In genomic region chr1:175880453-175881296, GRCm38 (mm10) we compare ENCODE assay signal across 8 mouse cellular contexts. TPM values are rescaled to one million over a fixed set of nuclear protein-coding genes. Genes with fewer than 3 reads are reported as not detected.
DNase-seq lines count a peak whose midpoint lies in the region; ATAC-seq and TF ChIP-seq lines count a peak whose summit lies in the region.

TSS of gene Exo1 (plus strand) at chr1:175880581.

- DNase-seq in CD4-positive helper T cell, adult 2 months (ENCODE audit: low read depth, low spot score): peak; percentile 91
- peak; percentile 66 for DNase-seq in brain, embryonic 18.5 days (ENCODE audit: low read depth, low spot score)
- DNase-seq in kidney, postnatal 0 days (ENCODE audit: low spot score): peak; percentile 86
- peak; percentile 91 for DNase-seq in liver, embryonic 11.5 days (ENCODE audit: low spot score)
- peak; percentile 93 for DNase-seq in naive thymus-derived CD4-positive, alpha-beta T cell, adult 2 months (ENCODE audit: low read depth)

- WGBS in heart, embryonic 12.5 days: under 1% methylated on average over 66 of the region's 66 CpGs
- WGBS in kidney, postnatal 0 days: under 1% methylated on average over 63 of the region's 66 CpGs
- WGBS in liver, embryonic 11.5 days: under 1% methylated on average over 66 of the region's 66 CpGs
- WGBS in stomach, embryonic 14.5 days: under 1% methylated on average over 66 of the region's 66 CpGs

- peak within 1 kb of the TSS; percentile 81 for H3K4me3 ChIP-seq in heart, embryonic 12.5 days
- peak within 1 kb of the TSS; percentile 71 for H3K4me3 ChIP-seq in kidney, postnatal 0 days (replicated peaks; ENCODE audit: low read depth, low read length)
- H3K4me3 ChIP-seq in liver, embryonic 11.5 days (ENCODE audit: low read depth, low read length): peak within 1 kb of the TSS; percentile 87
- peak within 1 kb of the TSS; percentile 81 for H3K4me3 ChIP-seq in stomach, embryonic 14.5 days (ENCODE audit: low read depth, low read length)

- peak within 1 kb of the TSS; percentile 93 for H3K4me2 ChIP-seq in heart, embryonic 12.5 days
- H3K4me2 ChIP-seq in kidney, postnatal 0 days (ENCODE audit: low read length): peak within 1 kb of the TSS; percentile 94
- H3K4me2 ChIP-seq in liver, embryonic 11.5 days: peak within 1 kb of the TSS; percentile 82
- peak within 1 kb of the TSS; percentile 72 for H3K4me2 ChIP-seq in stomach, embryonic 14.5 days (replicated peaks; ENCODE audit: low read depth, low read length)

- ATAC-seq in erythroid progenitor cell, adult 5-6 weeks (replicated peaks; ENCODE audit: low FRiP score, poor library complexity, severe bottlenecking): peak; percentile 98
- ATAC-seq in heart, embryonic 12.5 days (ENCODE audit: insufficient number of reproducible peaks, low FRiP score): peak; percentile 95
- peak; percentile 95 for ATAC-seq in kidney, postnatal 0 days (replicated peaks; ENCODE audit: low FRiP score, low read depth)
- peak; percentile 96 for ATAC-seq in liver, embryonic 11.5 days (replicated peaks; ENCODE audit: low FRiP score)
- peak; percentile 94 for ATAC-seq in stomach, embryonic 14.5 days (ENCODE audit: insufficient number of reproducible peaks, insufficient read depth, low FRiP score, low read depth)

- H3K9me3 ChIP-seq in heart, embryonic 12.5 days (replicated peaks): no peaks in the 10 kb centered on the region
- no peaks in the 10 kb centered on the region for H3K9me3 ChIP-seq in kidney, postnatal 0 days (replicated peaks; ENCODE audit: low read length)
- no peaks in the 10 kb centered on the region for H3K9me3 ChIP-seq in liver, embryonic 11.5 days (ENCODE audit: control insufficient read depth, low read length)
- no peaks in the 10 kb centered on the region for H3K9me3 ChIP-seq in stomach, embryonic 14.5 days (ENCODE audit: control insufficient read depth, low read depth, low read length)

- TF ChIP-seq CTCF in kidney, postnatal 0 days (IDR thresholded peaks at IDR 0.05; ENCODE audit: low read depth): no peak; the same call in 1 of the 2 replicates

- H3K9ac ChIP-seq in heart, embryonic 12.5 days: peak within 1 kb of the TSS; percentile 86
- H3K9ac ChIP-seq in kidney, postnatal 0 days (ENCODE audit: low read depth, low read length): peak within 1 kb of the TSS; percentile 78
- H3K9ac ChIP-seq in liver, embryonic 11.5 days (ENCODE audit: low read depth, low read length): peak within 1 kb of the TSS; percentile 91
- H3K9ac ChIP-seq in stomach, embryonic 14.5 days (replicated peaks; ENCODE audit: low read depth, low read length): peak within 1 kb of the TSS; percentile 65

- H3K27ac ChIP-seq in heart, embryonic 12.5 days (ENCODE audit: poor library complexity, severe bottlenecking): peak within 1 kb of the TSS; percentile 87
- H3K27ac ChIP-seq in kidney, postnatal 0 days: peak within 1 kb of the TSS; percentile 89
- peak within 1 kb of the TSS; percentile 73 for H3K27ac ChIP-seq in liver, embryonic 11.5 days (ENCODE audit: low read depth, low read length)
- peak within 1 kb of the TSS; percentile 93 for H3K27ac ChIP-seq in stomach, embryonic 14.5 days (ENCODE audit: low read length)

- no peaks in the 10 kb centered on the region for H3K27me3 ChIP-seq in heart, embryonic 12.5 days (replicated peaks)
- no peaks in the 10 kb centered on the region for H3K27me3 ChIP-seq in kidney, postnatal 0 days (ENCODE audit: insufficient read depth, low read length)
- H3K27me3 ChIP-seq in liver, embryonic 11.5 days (replicated peaks; ENCODE audit: control insufficient read depth, insufficient read depth, low read length): no peaks in the 10 kb centered on the region
- no peaks in the 10 kb centered on the region for H3K27me3 ChIP-seq in stomach, embryonic 14.5 days (ENCODE audit: control insufficient read depth, insufficient read depth, low read length)

- peaks cover 13% of the 10 kb centered on the region for H3K4me1 ChIP-seq in heart, embryonic 12.5 days (replicated peaks)
- H3K4me1 ChIP-seq in kidney, postnatal 0 days (replicated peaks; ENCODE audit: insufficient read depth, low read length): 0 out of 2 replicates have a peak, but pooled peaks cover 5% of the 10 kb centered on the region
- peaks cover 11% of the 10 kb centered on the region for H3K4me1 ChIP-seq in liver, embryonic 11.5 days (replicated peaks; ENCODE audit: control insufficient read depth, insufficient read depth, low read length)
- peaks cover 7% of the 10 kb centered on the region; the same call in 1 of the 2 replicates for H3K4me1 ChIP-seq in stomach, embryonic 14.5 days (ENCODE audit: control insufficient read depth, insufficient read depth, low read length)

- H3K36me3 ChIP-seq in heart, embryonic 12.5 days: peaks cover 28% of the 10 kb centered on the region
- no peaks in the 10 kb centered on the region for H3K36me3 ChIP-seq in kidney, postnatal 0 days (ENCODE audit: insufficient read depth, low read length)
- peaks cover 22% of the 10 kb centered on the region for H3K36me3 ChIP-seq in liver, embryonic 11.5 days (ENCODE audit: control insufficient read depth, insufficient read depth, low read length)
- H3K36me3 ChIP-seq in stomach, embryonic 14.5 days (ENCODE audit: control insufficient read depth, insufficient read depth, low read length): peaks cover 11% of the 10 kb centered on the region; the same call in 1 of the 2 replicates

RNA-seq across cellular contexts. Expression of gene Exo1, which starts in this region (rescaled TPM):
- total RNA-seq in erythroid progenitor cell, adult 5-6 weeks (2015; ENCODE audit: low replicate concordance): 23.8 and 46.9 TPM in 2 replicates
- 27.1 and 48.0 TPM in 2 replicates for total RNA-seq in erythroid progenitor cell, adult 5-6 weeks (2017; ENCODE audit: low replicate concordance)
- 44.2 and 47.4 TPM in 2 replicates for polyA plus RNA-seq in heart, embryonic 12.5 days (2016; fragmentation: Nextera tagmentation; extraction: Ambion mirVana)
- 25.5 and 32.8 TPM in 2 replicates for polyA plus RNA-seq in kidney, postnatal 0 days (2015; fragmentation: Nextera tagmentation; extraction: Ambion mirVana)
- 124 and 131 TPM in 2 replicates for polyA plus RNA-seq in liver, embryonic 11.5 days (2014; fragmentation: Nextera tagmentation; extraction: Ambion mirVana)
- polyA plus RNA-seq in stomach, embryonic 14.5 days (2014; fragmentation: Nextera tagmentation; extraction: Ambion mirVana): 66.7 and 72.5 TPM in 2 replicates

Comparison
In these comparisons a context has a peak if more than half of its experiments do, and no peak if none do; other contexts are left out.
1. Peak in every context shown above with its lines: DNase-seq, ATAC-seq, H3K4me3 ChIP-seq and H3K27ac ChIP-seq.